Mouse (Mus musculus): ENCODE results near the gene Dclk3. TPM values are rescaled to one million over a fixed set of nuclear protein-coding genes. Genes with fewer than 3 reads are reported as not detected.

The Dclk3 gene
- polyA plus RNA-seq, 1 experiment from 2014 or later, result 0.39 TPM

GRCm38 (mm10) chr9:111490583-111490982 lies 51.7 kb downstream of the Dclk3 start:
- Histone ChIP-seq H3K9me3 (no peaks in the 10 kb centered on the region), H3K4me3 (replicated peaks) (no peak overlapping the region), H3K36me3 (no peaks in the 10 kb centered on the region), H3K27ac (no peak overlapping the region), H3K27me3 (peaks cover 12% of the 10 kb centered on the region), H3K9ac (replicated peaks) (no peak overlapping the region), H3K4me2 (no peak overlapping the region), H3K4me1 (replicated peaks) (peaks cover 8% of the 10 kb centered on the region)
- no peak for ATAC-seq (ENCODE audit: insufficient number of reproducible peaks, insufficient read depth, low FRiP score, low TSS enrichment, low read depth)
- WGBS, result 16% methylated on average over 8 of the region's 8 CpGs

DNA sequence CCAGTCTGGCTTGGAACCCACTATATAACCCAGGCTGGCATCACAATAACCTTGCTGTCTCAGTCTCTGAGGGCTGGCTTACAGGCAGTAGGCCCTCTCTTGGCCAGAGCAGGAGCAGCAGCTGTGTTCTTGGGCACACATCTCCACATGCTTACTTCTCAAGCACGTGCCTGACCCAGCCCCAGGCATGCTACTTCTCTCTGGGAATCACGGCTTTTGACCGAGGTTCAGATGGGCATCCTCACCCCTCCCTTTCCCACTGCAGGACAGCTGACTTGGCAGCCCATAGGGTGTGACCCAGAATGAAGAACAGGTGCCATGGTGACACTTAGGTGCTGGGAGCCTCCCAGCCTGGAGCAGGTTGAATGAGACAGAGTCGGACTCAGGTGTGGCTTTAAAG lies 52.4 kb downstream of the Dclk3 start:
- Histone ChIP-seq H3K27ac (no peak overlapping the region), H3K9ac (replicated peaks) (no peak overlapping the region), H3K9me3 (no peaks in the 10 kb centered on the region), H3K36me3 (no peaks in the 10 kb centered on the region), H3K4me2 (no peak overlapping the region), H3K4me1 (replicated peaks) (peaks cover 8% of the 10 kb centered on the region), H3K27me3 (peaks cover 12% of the 10 kb centered on the region), H3K4me3 (replicated peaks) (no peak overlapping the region)
- ATAC-seq (ENCODE audit: insufficient number of reproducible peaks, insufficient read depth, low FRiP score, low TSS enrichment, low read depth), result no peak
- 37% methylated on average over 4 of the region's 4 CpGs for WGBS

- Histone ChIP-seq H3K4me1 (replicated peaks) (no peaks in the 10 kb centered on the region), H3K27me3 (peaks cover 12% of the 10 kb centered on the region), H3K9ac (replicated peaks) (no peak overlapping the region), H3K4me2 (no peak overlapping the region), H3K4me3 (replicated peaks) (no peak overlapping the region), H3K9me3 (no peaks in the 10 kb centered on the region), H3K36me3 (no peaks in the 10 kb centered on the region), H3K27ac (no peak overlapping the region)
- no peak for ATAC-seq (ENCODE audit: insufficient number of reproducible peaks, insufficient read depth, low FRiP score, low TSS enrichment, low read depth)
- WGBS, result 24% methylated on average over 5 of the region's 5 CpGs
Observed at GRCm38 (mm10) chr9:111493490-111493889, 54.6 kb downstream of the Dclk3 start.

GRCm38 (mm10) chr9:111495561-111495960 lies 56.7 kb downstream of the Dclk3 start:
- WGBS, result under 1% methylated on average over 5 of the region's 5 CpGs
- H3K36me3 ChIP-seq, result no peaks in the 10 kb centered on the region
- H3K9ac ChIP-seq (replicated peaks), result no peak overlapping the region
- H3K9me3 ChIP-seq, result no peaks in the 10 kb centered on the region
- no peak overlapping the region for H3K27ac ChIP-seq
- H3K4me1 ChIP-seq (replicated peaks), result no peaks in the 10 kb centered on the region
- H3K4me2 ChIP-seq, result no peak overlapping the region
- ATAC-seq (ENCODE audit: insufficient number of reproducible peaks, insufficient read depth, low FRiP score, low TSS enrichment, low read depth), result peak; percentile 46; the same call in 1 of the 2 replicates
- H3K27me3 ChIP-seq, result peaks cover 7% of the 10 kb centered on the region
- no peak overlapping the region for H3K4me3 ChIP-seq (replicated peaks)

- H3K36me3 ChIP-seq, result no peaks in the 10 kb centered on the region
- no peak overlapping the region for H3K4me3 ChIP-seq (replicated peaks)
- no peaks in the 10 kb centered on the region for H3K4me1 ChIP-seq (replicated peaks)
- no peaks in the 10 kb centered on the region for H3K27me3 ChIP-seq
- H3K9me3 ChIP-seq, result no peaks in the 10 kb centered on the region
- no peak overlapping the region for H3K27ac ChIP-seq
- H3K9ac ChIP-seq (replicated peaks), result no peak overlapping the region
- 0 out of 2 replicates have a peak, but pooled peaks have one; percentile 52 for ATAC-seq (ENCODE audit: insufficient number of reproducible peaks, insufficient read depth, low FRiP score, low TSS enrichment, low read depth)
- WGBS, result 30% methylated on average over 9 of the region's 9 CpGs
- no peak overlapping the region for H3K4me2 ChIP-seq
Observed at GRCm38 (mm10) chr9:111497074-111497811, 58.4 kb downstream of the Dclk3 start.

DNA sequence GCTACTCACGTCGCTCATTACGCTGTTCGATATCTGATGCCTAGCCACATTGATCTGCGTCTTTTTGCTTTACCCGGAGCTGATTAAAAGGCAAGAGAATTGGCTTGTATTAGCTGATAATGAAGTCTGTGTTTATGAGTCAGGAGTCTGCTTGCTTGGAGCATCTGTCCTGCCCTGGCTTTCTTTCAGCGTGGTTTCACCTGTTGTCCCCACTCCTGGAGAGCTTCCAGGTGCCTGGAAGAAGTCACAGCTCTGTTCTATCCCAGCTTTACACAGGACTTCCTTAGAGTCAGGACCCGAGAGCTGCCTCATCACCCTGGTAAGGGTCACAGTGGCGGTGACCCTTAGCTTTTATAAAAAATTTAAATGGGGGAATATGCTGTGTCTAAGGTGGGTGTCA lies 61.3 kb downstream of the Dclk3 start:
- no peak for ATAC-seq (ENCODE audit: insufficient number of reproducible peaks, insufficient read depth, low FRiP score, low TSS enrichment, low read depth)
- no peaks in the 10 kb centered on the region for H3K27me3 ChIP-seq
- no peaks in the 10 kb centered on the region for H3K36me3 ChIP-seq
- H3K4me3 ChIP-seq (replicated peaks), result no peak overlapping the region
- H3K9ac ChIP-seq (replicated peaks), result no peak overlapping the region
- H3K4me1 ChIP-seq (replicated peaks), result no peaks in the 10 kb centered on the region
- no peak overlapping the region for H3K4me2 ChIP-seq
- WGBS, result 86% methylated on average over 9 of the region's 9 CpGs
- H3K27ac ChIP-seq, result no peak overlapping the region
- H3K9me3 ChIP-seq, result no peaks in the 10 kb centered on the region

- Histone ChIP-seq H3K4me2 (no peak overlapping the region), H3K4me3 (replicated peaks) (no peak overlapping the region), H3K9me3 (peaks cover 6% of the 10 kb centered on the region; the same call in 1 of the 2 replicates), H3K27ac (no peak overlapping the region), H3K36me3 (no peaks in the 10 kb centered on the region), H3K9ac (replicated peaks) (no peak overlapping the region), H3K27me3 (no peaks in the 10 kb centered on the region), H3K4me1 (replicated peaks) (no peaks in the 10 kb centered on the region)
- WGBS, result 62% methylated on average over 3 of the region's 3 CpGs
- no peak for ATAC-seq (ENCODE audit: insufficient number of reproducible peaks, insufficient read depth, low FRiP score, low TSS enrichment, low read depth)
Observed at GRCm38 (mm10) chr9:111506075-111506474, 67.2 kb downstream of the Dclk3 start.

DNA sequence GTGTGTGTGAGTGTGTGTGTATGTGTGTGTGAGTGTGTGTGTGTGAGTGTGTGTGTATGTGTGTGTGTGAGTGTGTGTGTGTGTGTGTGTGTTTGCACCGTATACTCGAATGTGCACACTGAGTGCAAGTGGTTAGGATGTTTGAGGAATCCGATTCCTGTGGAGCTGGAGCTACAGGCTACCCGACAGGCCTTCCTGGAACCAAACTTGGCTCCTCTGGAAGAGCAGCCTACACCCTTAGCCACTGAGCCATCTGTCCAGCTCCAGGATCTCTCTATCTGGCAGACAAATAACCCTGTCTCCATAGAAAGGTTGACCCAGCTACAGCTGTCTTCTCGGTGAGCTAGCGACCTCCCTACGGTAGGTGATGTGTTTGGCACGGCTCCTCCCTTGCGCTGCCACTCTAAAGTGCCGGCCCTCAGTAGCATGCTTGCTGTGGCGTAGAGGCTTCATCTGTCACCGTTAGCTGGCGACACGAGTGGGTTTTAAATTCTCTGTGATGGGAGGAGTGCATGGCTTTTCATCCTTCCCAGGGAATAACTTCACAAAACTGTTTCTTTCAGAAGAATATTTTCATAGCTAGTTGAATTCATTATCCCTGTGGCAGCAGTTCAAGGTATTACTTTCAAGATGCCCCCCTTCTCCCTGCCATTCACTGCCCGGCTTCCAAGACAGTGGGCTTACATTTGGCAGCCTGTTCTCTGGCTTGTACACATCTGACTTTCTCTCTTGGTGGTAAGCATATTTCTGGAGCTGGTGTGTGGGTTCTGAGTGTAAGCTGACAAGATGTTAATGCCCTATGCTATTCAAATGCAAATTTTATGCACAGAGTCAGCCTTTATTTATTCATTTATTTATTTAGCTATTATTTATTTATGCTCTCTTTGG lies 75.9 kb downstream of the Dclk3 start:
- Histone ChIP-seq H3K27me3 (no peaks in the 10 kb centered on the region), H3K4me1 (replicated peaks) (no peaks in the 10 kb centered on the region), H3K9me3 (no peaks in the 10 kb centered on the region), H3K4me3 (replicated peaks) (no peak overlapping the region), H3K9ac (replicated peaks) (no peak overlapping the region), H3K27ac (no peak overlapping the region), H3K4me2 (no peak overlapping the region), H3K36me3 (no peaks in the 10 kb centered on the region)
- ATAC-seq (ENCODE audit: insufficient number of reproducible peaks, insufficient read depth, low FRiP score, low TSS enrichment, low read depth), result no peak
- WGBS, result 78% methylated on average over 15 of the region's 15 CpGs

DNA sequence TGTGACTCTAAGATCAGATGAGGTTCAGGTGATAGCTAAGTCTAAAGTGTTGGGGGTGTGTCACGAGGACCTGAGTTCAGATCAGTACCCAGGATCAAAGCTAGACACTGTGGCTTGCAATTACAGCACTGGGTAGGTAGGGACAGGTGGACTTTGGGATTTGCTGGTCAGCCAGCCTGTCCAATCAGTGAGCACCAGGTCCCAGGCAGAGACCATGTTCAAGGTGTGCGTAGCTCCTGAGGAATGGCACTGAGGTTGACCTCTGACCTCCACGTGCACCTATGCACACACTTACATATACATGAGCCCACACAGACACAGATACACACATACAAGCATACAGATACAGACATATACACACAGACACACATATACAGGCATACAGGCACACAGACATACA lies 76.7 kb downstream of the Dclk3 start:
- H3K27me3 ChIP-seq, result no peaks in the 10 kb centered on the region
- no peak overlapping the region for H3K4me3 ChIP-seq (replicated peaks)
- WGBS, result 81% methylated on average over 3 of the region's 3 CpGs
- no peak for ATAC-seq (ENCODE audit: insufficient number of reproducible peaks, insufficient read depth, low FRiP score, low TSS enrichment, low read depth)
- H3K9ac ChIP-seq (replicated peaks), result no peak overlapping the region
- H3K4me1 ChIP-seq (replicated peaks), result no peaks in the 10 kb centered on the region
- H3K9me3 ChIP-seq, result no peaks in the 10 kb centered on the region
- no peak overlapping the region for H3K4me2 ChIP-seq
- H3K36me3 ChIP-seq, result no peaks in the 10 kb centered on the region
- no peak overlapping the region for H3K27ac ChIP-seq

GRCm38 (mm10) chr9:111522226-111522625 lies 83.3 kb downstream of the Dclk3 start:
- Histone ChIP-seq H3K4me1 (replicated peaks) (no peaks in the 10 kb centered on the region), H3K27me3 (no peaks in the 10 kb centered on the region), H3K36me3 (no peaks in the 10 kb centered on the region), H3K9ac (replicated peaks) (no peak overlapping the region), H3K4me2 (no peak overlapping the region), H3K4me3 (replicated peaks) (no peak overlapping the region), H3K9me3 (0 out of 2 replicates have a peak, but pooled peaks cover 3% of the 10 kb centered on the region), H3K27ac (no peak overlapping the region)
- no peak for ATAC-seq (ENCODE audit: insufficient number of reproducible peaks, insufficient read depth, low FRiP score, low TSS enrichment, low read depth)
- WGBS, result 93% methylated on average over 7 of the region's 7 CpGs

- H3K4me1 ChIP-seq (replicated peaks), result no peaks in the 10 kb centered on the region
- H3K9me3 ChIP-seq, result 0 out of 2 replicates have a peak, but pooled peaks cover 3% of the 10 kb centered on the region
- no peaks in the 10 kb centered on the region for H3K36me3 ChIP-seq
- no peak overlapping the region for H3K4me2 ChIP-seq
- H3K27me3 ChIP-seq, result no peaks in the 10 kb centered on the region
- no peak overlapping the region for H3K9ac ChIP-seq (replicated peaks)
- 88% methylated on average over 11 of the region's 11 CpGs for WGBS
- H3K27ac ChIP-seq, result no peak overlapping the region
- H3K4me3 ChIP-seq (replicated peaks), result no peak overlapping the region
- no peak for ATAC-seq (ENCODE audit: insufficient number of reproducible peaks, insufficient read depth, low FRiP score, low TSS enrichment, low read depth)
Observed at GRCm38 (mm10) chr9:111523111-111523510, 84.2 kb downstream of the Dclk3 start.
